Mouse (Mus musculus) stomach, postnatal 0 days (tissue): Measurements from ENCODE around the gene Veph1.
A peak's percentile ranks its signal among the peaks of the same experiment; 100 is the strongest.

Experiments used
- CTCF ChIP-seq: IDR thresholded peaks from 2 replicates; pipeline ENCODE4 v1.5.1; 2016; ENCODE audit warnings: antibody characterized with exemption, low read depth, mild to moderate bottlenecking, moderate library complexity
- EP300 ChIP-seq: optimal IDR thresholded peaks from 2 replicates; pipeline ENCODE3; 2016; ENCODE audit warnings: antibody characterized with exemption

DNA sequence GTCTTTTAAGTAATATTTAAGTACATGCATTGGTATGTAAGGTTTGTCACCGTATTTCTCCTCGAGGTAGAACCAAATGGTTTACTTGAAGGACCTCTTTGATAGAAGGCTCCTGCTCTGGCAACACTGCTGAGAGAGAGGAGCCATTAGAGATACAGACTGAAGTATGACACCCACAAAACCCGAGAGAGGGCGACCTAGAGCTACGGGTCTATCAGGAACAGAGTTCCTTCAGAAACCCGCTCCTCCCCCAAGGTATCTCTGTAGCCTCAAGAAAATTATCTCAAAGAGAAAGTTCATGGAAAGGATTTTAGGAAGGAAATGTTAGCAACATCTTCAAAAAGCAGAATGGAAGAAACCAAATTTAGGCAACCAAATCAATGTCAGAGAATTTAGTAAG, 232.8 kb downstream of the Veph1 start:
- TF ChIP-seq CTCF = peak; percentile 37; the same call in 1 of the 2 replicates
- no peak for TF ChIP-seq EP300
